Mouse (Mus musculus): ENCODE data around the gene Gm3376.
"Not testable (repeated sequence)": the region's sequence is repeated elsewhere in the genome, so short reads cannot be mapped to it uniquely, and the experiment has no call there.

Gene Gm3376

DNA sequence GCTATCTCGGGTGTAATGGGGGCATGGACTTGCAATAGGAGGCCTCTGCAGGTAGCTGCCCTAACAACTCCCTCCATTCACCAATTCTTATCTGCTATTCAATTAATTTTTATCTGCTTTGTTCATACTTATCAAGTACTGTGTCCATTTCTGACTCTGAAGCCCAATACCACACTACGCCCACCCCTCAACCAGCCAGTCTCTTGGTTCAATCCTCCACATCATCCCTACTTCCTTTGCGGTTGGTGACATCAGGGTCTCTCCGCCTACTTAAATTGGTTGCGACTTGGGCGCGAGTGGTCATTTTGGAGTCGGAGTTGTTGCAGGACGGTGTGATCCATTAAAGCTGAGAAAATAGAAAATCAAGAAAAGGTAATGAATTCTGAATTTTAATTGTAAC, at the start of gene Gm3376:
Gene Gm3376 (plus strand): TSS at position 301 of the 400 bp plus-strand sequence.
- in situ Hi-C loops (cut with MboI), result not testable (repeated sequence)

Data from mature B cell (primary cell).